Mouse (Mus musculus) CH12F3 (cell line): ENCODE results near the gene Vps35.

Experiments
- in situ Hi-C: fragments of 300-500 bp; cut with MboI; formaldehyde crosslinking; loops from 2 replicates; pipeline ENCODE4 v1.14.3; 2020; ENCODE audit warnings: low sequenced_read_pairs

Gene Vps35

GRCm38 (mm10) chr8:85299434-85300077 lies at the start of gene Vps35, which contains the start of gene Orc6:
Gene Vps35, minus strand, starts transcription at chr8:85299802.
Gene Orc6, plus strand, starts transcription at chr8:85299632.
- in situ Hi-C loops = loop anchor here (10.0 kb wide), 1 partner anchor 245 kb away; no protein-coding TSS in a partner anchor

- in situ Hi-C loops = no loop called here
Observed at GRCm38 (mm10) chr8:85339871-85340573, 40.4 kb upstream of the Vps35 start.

- in situ Hi-C loops = no loop called here
Observed at GRCm38 (mm10) chr8:85337681-85338080, 38.1 kb upstream of the Vps35 start.

- in situ Hi-C loops = no loop called here
Observed at GRCm38 (mm10) chr8:85336211-85336933, 36.8 kb upstream of the Vps35 start.

DNA sequence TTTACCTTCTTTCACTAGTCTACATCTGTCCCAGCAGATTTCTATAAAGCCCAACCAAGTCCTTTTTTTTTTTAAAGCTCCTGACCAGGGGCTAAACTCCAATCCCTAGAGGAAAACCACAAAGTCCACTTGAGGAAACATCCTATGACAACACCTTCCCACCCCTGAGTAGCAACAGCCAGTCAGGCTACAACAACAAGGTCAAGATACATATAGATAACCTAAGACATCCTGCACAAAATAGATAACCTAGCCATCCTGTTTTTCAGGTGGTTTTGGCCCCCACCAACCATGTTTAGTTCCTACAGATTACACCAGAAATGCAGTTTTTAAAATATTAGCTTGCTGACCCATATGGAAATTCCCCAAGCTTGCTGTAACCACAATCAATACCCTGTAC lies 35.5 kb upstream of the Vps35 start:
- in situ Hi-C loops = no loop called here

DNA sequence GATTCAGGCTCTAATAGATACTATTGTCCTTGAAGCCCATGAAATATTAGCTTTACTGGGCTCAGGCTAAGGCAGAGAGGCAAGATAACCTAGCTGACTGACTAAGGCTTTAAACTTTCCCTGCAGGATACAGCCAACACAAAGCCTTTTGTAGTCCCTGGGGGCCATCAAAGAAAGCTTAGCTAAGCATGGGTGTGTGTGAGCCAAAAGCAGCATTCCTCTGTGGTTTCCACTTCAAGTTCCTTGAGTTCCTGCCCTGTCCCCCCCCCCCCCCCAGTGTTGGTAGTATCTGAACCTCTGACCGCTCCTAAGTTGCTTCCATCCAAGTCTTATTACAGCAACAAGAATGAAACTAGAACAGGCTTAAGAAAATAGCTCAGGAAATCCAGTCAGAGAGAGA lies 29.9 kb upstream of the Vps35 start:
- in situ Hi-C loops = no loop called here

DNA sequence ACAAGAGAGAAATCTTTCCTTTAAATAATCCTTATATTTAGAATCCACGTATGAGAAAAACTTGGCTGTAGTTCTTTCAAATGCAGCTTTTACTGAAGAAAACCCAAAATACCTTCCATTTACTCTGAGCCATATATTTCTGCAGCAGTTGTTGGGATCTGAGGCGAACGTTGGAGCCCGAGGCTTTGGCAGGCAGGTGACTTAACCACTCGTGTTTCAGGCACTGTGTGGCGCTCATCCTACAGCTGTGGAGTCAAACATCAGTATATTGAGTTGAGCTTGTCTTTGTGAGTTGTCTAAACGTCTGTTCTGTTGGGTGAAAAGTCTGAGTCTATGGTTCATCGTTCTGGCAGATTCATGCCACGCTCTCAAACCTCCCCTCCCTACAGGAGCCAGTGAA lies 27.4 kb upstream of the Vps35 start:
- in situ Hi-C loops = no loop called here

DNA sequence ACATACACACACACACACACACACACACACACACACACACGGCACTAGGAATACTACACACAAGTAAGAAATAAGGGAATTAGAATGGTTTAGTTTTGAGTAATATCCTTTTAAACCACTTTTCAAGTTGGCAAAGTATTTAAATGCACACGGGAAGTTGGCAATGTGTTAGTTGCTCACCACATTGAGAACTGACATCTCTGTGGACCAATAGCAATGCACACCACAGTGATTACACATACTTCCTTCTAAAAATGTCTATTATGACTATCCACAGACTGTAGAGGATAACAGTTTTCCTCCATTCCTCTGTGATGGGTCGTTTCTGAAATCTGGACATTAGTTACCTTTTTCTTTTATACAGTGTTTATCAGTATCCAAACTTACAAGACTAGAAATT lies 23.5 kb upstream of the Vps35 start:
- in situ Hi-C loops = no loop called here

GRCm38 (mm10) chr8:85321981-85322380 lies 22.4 kb upstream of the Vps35 start:
- in situ Hi-C loops = no loop called here

DNA sequence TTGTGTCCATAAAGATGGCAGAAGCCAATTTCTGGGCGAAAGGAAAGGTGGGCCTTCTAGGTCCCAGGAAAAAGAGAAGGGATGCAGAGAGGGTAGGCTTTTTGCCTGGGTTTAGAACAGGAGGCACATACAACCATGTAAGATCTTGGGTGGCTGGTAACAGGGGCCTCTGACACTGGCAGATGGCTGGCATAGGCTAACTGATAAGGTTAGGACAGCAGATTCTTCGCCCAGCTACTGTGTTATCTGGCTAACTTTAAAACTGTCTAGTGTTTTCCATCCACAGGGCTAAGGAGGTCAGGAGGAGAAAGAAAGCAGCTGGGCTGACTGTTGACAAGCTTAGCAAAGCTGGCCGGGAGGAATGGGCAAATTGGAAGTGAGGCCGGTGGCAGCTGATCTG lies 18.9 kb upstream of the Vps35 start:
- in situ Hi-C loops = no loop called here

DNA sequence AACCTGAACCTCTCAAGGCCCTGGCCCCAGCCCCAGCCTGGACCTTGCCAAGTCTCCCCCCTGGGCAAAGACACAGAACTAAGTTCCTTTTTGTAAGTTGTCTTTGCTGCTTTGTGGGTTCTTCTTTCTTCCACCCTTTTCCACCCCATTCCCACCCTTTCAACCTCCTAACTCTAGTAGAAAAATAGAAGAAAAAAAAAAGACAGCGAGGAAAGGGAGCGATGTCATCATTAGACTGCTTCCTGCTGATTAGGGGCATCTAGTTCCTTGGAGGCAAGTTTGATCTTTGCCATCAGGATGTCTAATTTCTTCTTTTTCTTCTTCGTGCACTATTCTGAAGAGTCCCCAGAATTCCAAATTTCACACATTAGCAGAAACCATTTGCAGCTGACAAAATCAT lies 13.4 kb upstream of the Vps35 start:
- in situ Hi-C loops = no loop called here

DNA sequence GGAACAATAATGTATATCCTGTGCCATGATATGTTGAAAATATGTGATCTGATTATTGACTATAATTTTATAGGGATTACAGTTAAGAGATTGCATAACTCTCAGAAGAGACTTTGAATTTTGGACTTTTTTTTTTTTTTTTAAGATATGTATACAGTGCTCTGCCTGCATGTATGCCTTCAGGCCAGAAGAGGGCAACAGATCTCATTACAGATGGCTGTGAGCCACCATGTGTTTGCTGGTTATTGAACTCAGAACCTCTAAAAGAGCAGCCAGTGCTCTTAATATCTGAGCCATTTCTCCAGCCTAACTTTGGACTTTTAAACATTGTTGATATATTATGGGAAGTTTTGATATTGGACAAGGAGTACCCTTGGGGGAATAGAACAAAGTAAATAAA lies 12.1 kb upstream of the Vps35 start:
- in situ Hi-C loops = no loop called here

- in situ Hi-C loops = no loop called here
Observed at GRCm38 (mm10) chr8:85308564-85308963, 9.0 kb upstream of the Vps35 start.

DNA sequence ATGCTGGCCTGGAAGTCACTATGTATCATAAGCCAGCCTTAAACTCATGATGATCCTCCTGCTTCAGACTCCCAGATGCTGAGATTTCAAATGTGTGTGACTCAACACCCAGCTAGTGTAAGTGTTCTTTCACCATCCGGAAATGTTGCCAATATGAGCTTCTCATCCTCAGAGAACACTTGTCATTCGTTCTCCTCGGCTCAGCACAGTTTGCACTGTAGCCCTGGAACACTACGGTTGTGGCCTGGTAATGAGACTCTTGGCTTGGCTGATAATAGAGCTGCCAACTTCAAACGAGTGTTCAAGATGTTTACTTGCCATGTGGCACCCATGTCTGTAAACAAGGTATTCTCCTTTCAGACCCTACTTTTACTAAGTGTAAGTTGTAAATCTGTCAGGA lies 3.9 kb upstream of the Vps35 start:
- in situ Hi-C loops = no loop called here

- in situ Hi-C loops = no loop called here
Observed at GRCm38 (mm10) chr8:85302931-85303330, 3.3 kb upstream of the Vps35 start.

GRCm38 (mm10) chr8:85301941-85302340 lies 2.3 kb upstream of the Vps35 start:
- in situ Hi-C loops = no loop called here

DNA sequence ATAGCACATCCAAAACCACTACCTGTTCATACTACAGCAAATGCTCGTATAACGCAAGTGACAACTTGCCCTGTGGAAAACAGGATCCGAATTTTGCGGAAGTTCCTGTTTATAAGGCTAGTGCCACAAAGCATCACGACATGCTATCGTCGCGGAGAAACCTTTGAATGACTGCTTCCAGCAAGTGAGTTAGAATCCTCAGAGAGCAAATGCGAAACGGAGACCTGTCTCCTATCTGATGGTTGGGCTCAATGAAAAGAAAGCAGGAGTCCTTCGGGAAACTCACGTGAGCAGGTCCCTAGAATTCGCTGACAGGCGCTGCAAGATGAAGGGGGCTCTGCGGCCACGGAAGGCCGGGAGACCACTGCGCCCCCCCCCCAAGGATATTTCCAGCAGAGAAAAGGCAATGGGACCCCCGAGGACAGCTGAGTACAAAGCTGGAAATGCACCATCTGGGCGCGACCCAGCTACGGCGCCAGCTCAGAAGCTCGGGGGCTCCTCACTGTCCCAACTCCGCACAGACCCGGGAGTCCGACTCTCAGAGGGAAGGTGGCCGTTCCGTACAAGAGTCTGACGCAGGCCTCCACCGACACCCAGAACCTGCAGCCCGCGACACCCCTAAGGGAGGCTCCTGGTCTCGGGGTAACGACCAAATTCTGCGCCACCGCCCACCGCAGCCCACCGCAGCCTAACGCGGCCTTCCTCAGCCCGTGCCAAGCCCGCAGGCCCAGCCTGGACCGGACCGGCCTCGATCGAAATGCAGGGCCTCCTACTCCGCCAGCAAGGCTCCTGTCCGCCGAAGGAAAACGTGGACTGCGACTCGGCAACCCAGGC lies 785 bp downstream of the Vps35 start:
- in situ Hi-C loops = loop anchor here (10.0 kb wide), 1 partner anchor 246 kb away; no protein-coding TSS in a partner anchor

- in situ Hi-C loops = no loop called here
Observed at GRCm38 (mm10) chr8:85286846-85287245, 12.8 kb downstream of the Vps35 start.

DNA sequence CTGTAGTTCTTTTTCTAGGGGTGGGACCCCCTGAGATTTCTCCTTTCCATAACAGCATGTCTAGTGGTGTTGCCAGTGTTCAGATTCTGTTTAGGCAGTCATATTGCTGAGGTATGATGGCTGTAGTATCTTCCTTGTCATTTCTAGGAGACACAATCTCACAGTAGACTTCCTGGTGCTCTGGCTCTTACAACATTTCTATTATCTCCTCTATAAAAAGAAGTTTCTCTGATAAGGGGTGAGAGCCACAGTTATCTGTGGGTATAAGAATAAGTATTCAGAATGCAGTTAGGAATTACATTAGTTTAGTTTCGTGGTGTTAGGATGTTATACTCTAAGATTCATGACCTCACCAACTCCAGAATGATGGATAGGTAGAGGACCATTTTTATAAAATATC lies 72.3 kb downstream of the Vps35 start:
- in situ Hi-C loops = no loop called here

DNA sequence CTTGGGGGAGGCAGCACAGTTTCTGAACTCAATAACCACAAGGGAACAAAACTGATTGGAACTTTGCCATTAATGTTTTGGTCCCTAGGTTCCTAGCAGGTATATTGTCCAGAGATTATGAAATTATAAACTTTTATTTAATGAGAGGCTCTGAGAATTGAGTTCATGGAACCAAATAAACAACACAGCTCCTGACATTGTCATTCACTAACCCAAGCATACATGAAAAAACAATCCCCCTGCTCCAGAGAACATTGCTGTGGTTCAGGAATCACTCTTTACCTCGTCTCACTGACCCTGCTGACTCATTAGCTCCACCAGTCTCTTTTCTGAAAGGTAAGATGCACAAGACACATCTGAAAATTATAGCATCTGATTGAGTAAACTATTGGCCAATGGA lies 73.9 kb downstream of the Vps35 start, which contains the start of gene Olfr371:
Olfr371 (plus strand) TSS at position 301 of the 400 bp plus-strand sequence.
- in situ Hi-C loops = no loop called here

DNA sequence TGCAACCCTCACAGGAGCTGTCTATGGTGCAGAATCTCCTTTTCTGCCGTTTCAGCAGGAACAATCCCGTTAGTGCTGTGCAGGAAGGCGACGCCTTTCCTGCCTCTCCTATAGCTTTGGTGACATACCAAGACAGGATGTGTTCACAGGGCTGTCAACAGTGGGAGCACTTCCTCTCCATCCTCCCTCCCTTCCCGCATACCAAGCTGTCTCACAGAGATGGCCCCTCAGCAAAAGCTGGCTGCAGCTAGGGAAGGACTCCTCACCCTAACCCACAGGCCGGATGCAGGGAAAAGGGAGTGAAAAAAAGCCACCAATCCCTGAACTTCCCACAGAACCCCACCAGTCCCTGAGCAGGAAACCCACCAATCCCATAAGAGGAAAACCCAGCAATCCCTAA lies 78.6 kb downstream of the Vps35 start:
- in situ Hi-C loops = no loop called here
